Mouse (Mus musculus) E14TG2a.4 (cell line): ENCODE measurements at regions not wholly inside any gene's neighbourhood (a gene's known extent, or its start where the extent isn't known, plus 50 kb on each side); places are given as distances from the start of the nearest gene placed in this dataset.

Experiments used
- H3K27me3 ChIP-seq: 2 replicates; pipeline ENCODE4 v1.6.1; 2014; ENCODE audit warnings: low read length, control low read depth; ENCODE audit not compliant: insufficient read depth
- H3K36me3 ChIP-seq: 2 replicates; pipeline ENCODE4 v1.6.1; 2014; ENCODE audit warnings: low read length, control low read depth; ENCODE audit not compliant: insufficient read depth
- H3K4me1 ChIP-seq: replicated peaks from 2 replicates; pipeline ENCODE4 v1.6.1; 2014; ENCODE audit warnings: low read depth, low read length, control low read depth
- H3K4me3 ChIP-seq: replicated peaks from 2 replicates; pipeline ENCODE4 v1.5.1; 2014; ENCODE audit warnings: mild to moderate bottlenecking, low read length
- H3K9me3 ChIP-seq: 2 replicates; pipeline ENCODE4 v1.6.1; 2014; ENCODE audit warnings: low read length, control low read depth
- CTCF ChIP-seq: conservative IDR thresholded peaks from 2 replicates; pipeline ENCODE4 v1.5.1; 2014; ENCODE audit warnings: low read length
- NANOG ChIP-seq: IDR thresholded peaks from 2 replicates; pipeline ENCODE4 v1.6.1; 2014; ENCODE audit warnings: borderline replicate concordance, low read length, mixed read lengths
- POU5F1 ChIP-seq: IDR thresholded peaks from 2 replicates; pipeline ENCODE4 v1.6.1; 2014; ENCODE audit warnings: low read length, borderline replicate concordance

GRCm38 (mm10) chr14:54185265-54185830, 68.6 kb downstream of the Dad1 start:
- Histone ChIP-seq H3K27me3 (no peaks in the 10 kb centered on the region), H3K36me3 (no peaks in the 10 kb centered on the region), H3K4me1 (no peaks in the 10 kb centered on the region), H3K4me3 (no peak overlapping the region), H3K9me3 (no peaks in the 10 kb centered on the region)
- no peak for TF ChIP-seq NANOG

- TF ChIP-seq NANOG: no peak
- TF ChIP-seq POU5F1: no peak
- no peak for TF ChIP-seq CTCF
These were observed 70.0 kb downstream of the Dad1 start for GRCm38 (mm10) chr14:54183873-54184272.

GRCm38 (mm10) chr14:54182838-54183237, 71.1 kb downstream of the Dad1 start:
- Histone ChIP-seq H3K9me3 (no peaks in the 10 kb centered on the region), H3K27me3 (no peaks in the 10 kb centered on the region), H3K4me3 (no peak overlapping the region), H3K36me3 (no peaks in the 10 kb centered on the region), H3K4me1 (no peaks in the 10 kb centered on the region)
- no peak for TF ChIP-seq POU5F1
- no peak for TF ChIP-seq CTCF
- no peak for TF ChIP-seq NANOG

More at GRCm38 (mm10) chr14:54183873-54184272, 70.0 kb downstream of the Dad1 start:
- H3K4me1 ChIP-seq: no peaks in the 10 kb centered on the region
- H3K4me3 ChIP-seq: no peak overlapping the region
- H3K9me3 ChIP-seq: no peaks in the 10 kb centered on the region
- no peaks in the 10 kb centered on the region for H3K36me3 ChIP-seq
- H3K27me3 ChIP-seq: no peaks in the 10 kb centered on the region

GRCm38 (mm10) chr14:54181306-54181705, 72.6 kb downstream of the Dad1 start:
- H3K36me3 ChIP-seq: no peaks in the 10 kb centered on the region
- no peaks in the 10 kb centered on the region for H3K27me3 ChIP-seq
- TF ChIP-seq CTCF: no peak
- no peak for TF ChIP-seq POU5F1
- TF ChIP-seq NANOG: no peak
- H3K4me3 ChIP-seq: no peak overlapping the region
- no peaks in the 10 kb centered on the region for H3K9me3 ChIP-seq
- H3K4me1 ChIP-seq: no peaks in the 10 kb centered on the region

GRCm38 (mm10) chr14:54180754-54181153, 73.2 kb downstream of the Dad1 start:
- TF ChIP-seq POU5F1: no peak
- no peak for TF ChIP-seq NANOG
- no peak for TF ChIP-seq CTCF
- Histone ChIP-seq H3K4me1 (no peaks in the 10 kb centered on the region), H3K4me3 (no peak overlapping the region), H3K36me3 (no peaks in the 10 kb centered on the region), H3K9me3 (no peaks in the 10 kb centered on the region), H3K27me3 (no peaks in the 10 kb centered on the region)

- H3K27me3 ChIP-seq: no peaks in the 10 kb centered on the region
- H3K4me1 ChIP-seq: no peaks in the 10 kb centered on the region
- TF ChIP-seq NANOG (no peak), POU5F1 (no peak), CTCF (no peak)
- H3K4me3 ChIP-seq: no peak overlapping the region
- no peaks in the 10 kb centered on the region for H3K36me3 ChIP-seq
- no peaks in the 10 kb centered on the region for H3K9me3 ChIP-seq
These were observed 73.6 kb downstream of the Dad1 start for GRCm38 (mm10) chr14:54180271-54180670.

GRCm38 (mm10) chr14:54178856-54179255, 75.0 kb downstream of the Dad1 start:
- Histone ChIP-seq H3K36me3 (no peaks in the 10 kb centered on the region), H3K4me1 (no peaks in the 10 kb centered on the region), H3K9me3 (no peaks in the 10 kb centered on the region), H3K4me3 (no peak overlapping the region), H3K27me3 (no peaks in the 10 kb centered on the region)
- TF ChIP-seq CTCF: no peak
- no peak for TF ChIP-seq NANOG
- no peak for TF ChIP-seq POU5F1

GRCm38 (mm10) chr14:54176469-54176868, 77.4 kb downstream of the Dad1 start:
- no peaks in the 10 kb centered on the region for H3K9me3 ChIP-seq
- H3K27me3 ChIP-seq: no peaks in the 10 kb centered on the region
- no peaks in the 10 kb centered on the region for H3K36me3 ChIP-seq
- H3K4me1 ChIP-seq: no peaks in the 10 kb centered on the region
- no peak overlapping the region for H3K4me3 ChIP-seq
- TF ChIP-seq NANOG (no peak), CTCF (no peak), POU5F1 (no peak)

- Histone ChIP-seq H3K4me3 (no peak overlapping the region), H3K27me3 (no peaks in the 10 kb centered on the region), H3K36me3 (no peaks in the 10 kb centered on the region), H3K4me1 (no peaks in the 10 kb centered on the region), H3K9me3 (no peaks in the 10 kb centered on the region)
- no peak for TF ChIP-seq NANOG
These were observed 78.4 kb downstream of the Dad1 start for GRCm38 (mm10) chr14:54175476-54175875.
